Mouse (Mus musculus) lung, embryonic 15.5 days (tissue): Measurements from ENCODE around the gene Cblb. TPM values are rescaled to one million over a fixed set of nuclear protein-coding genes. Genes with fewer than 3 reads are reported as not detected.

Experiments used
- ATAC-seq: fragments of 200-750 bp; cut with Nextera tagmentation; 2 replicates; pipeline ENCODE4 v1.8.0; 2017; ENCODE audit warnings: moderate number of reproducible peaks, borderline replicate concordance; ENCODE audit not compliant: low FRiP score, low TSS enrichment; ENCODE audit errors: extremely low read depth
- H3K27ac ChIP-seq: fragments of 300-500 bp; sonication (generic); 2 replicates; pipeline ENCODE4 v1.5.1; 2015; ENCODE audit warnings: moderate library complexity, mild to moderate bottlenecking, inconsistent platforms
- H3K27me3 ChIP-seq: fragments of 300-500 bp; sonication (generic); 2 replicates; pipeline ENCODE4 v1.6.1; 2015; ENCODE audit warnings: inconsistent platforms
- H3K36me3 ChIP-seq: fragments of 300-500 bp; sonication (generic); 2 replicates; pipeline ENCODE4 v1.6.1; 2015; ENCODE audit warnings: inconsistent platforms
- H3K4me1 ChIP-seq: fragments of 300-500 bp; sonication (generic); 2 replicates; pipeline ENCODE4 v1.6.1; 2015; ENCODE audit warnings: inconsistent platforms
- H3K4me2 ChIP-seq: fragments of 300-500 bp; sonication (generic); 2 replicates; pipeline ENCODE4 v1.6.1; 2015; ENCODE audit warnings: inconsistent platforms, mild to moderate bottlenecking, moderate library complexity
- H3K4me3 ChIP-seq: fragments of 300-500 bp; sonication (generic); 2 replicates; pipeline ENCODE4 v1.5.1; 2015; ENCODE audit warnings: mild to moderate bottlenecking, inconsistent platforms
- H3K9ac ChIP-seq: fragments of 300-500 bp; sonication (generic); 2 replicates; pipeline ENCODE4 v1.6.1; 2015; ENCODE audit warnings: inconsistent platforms
- H3K9me3 ChIP-seq: fragments of 300-500 bp; sonication (generic); 2 replicates; pipeline ENCODE4 v1.6.1; 2016; ENCODE audit warnings: inconsistent platforms
- WGBS: fragments of 180-500 bp; shearing (Covaris S2); methylation state at CpG from one replicate; pipeline ENCODE4 v1.1.7; 2015; 5-methylcytosine and 5-hydroxymethylcytosine counted together
- polyA plus RNA-seq: library from polyadenylated mRNA; unstranded; fragments of >200 nt; fragmentation: Nextera tagmentation; extraction: Ambion mirVana; gene quantifications from 2 replicates; pipeline ENCODE4 v1.2.1, GENCODE M21; 2015

Gene Cblb
- polyA plus RNA-seq, 1 experiment from 2014 or later = 14.6 TPM

DNA sequence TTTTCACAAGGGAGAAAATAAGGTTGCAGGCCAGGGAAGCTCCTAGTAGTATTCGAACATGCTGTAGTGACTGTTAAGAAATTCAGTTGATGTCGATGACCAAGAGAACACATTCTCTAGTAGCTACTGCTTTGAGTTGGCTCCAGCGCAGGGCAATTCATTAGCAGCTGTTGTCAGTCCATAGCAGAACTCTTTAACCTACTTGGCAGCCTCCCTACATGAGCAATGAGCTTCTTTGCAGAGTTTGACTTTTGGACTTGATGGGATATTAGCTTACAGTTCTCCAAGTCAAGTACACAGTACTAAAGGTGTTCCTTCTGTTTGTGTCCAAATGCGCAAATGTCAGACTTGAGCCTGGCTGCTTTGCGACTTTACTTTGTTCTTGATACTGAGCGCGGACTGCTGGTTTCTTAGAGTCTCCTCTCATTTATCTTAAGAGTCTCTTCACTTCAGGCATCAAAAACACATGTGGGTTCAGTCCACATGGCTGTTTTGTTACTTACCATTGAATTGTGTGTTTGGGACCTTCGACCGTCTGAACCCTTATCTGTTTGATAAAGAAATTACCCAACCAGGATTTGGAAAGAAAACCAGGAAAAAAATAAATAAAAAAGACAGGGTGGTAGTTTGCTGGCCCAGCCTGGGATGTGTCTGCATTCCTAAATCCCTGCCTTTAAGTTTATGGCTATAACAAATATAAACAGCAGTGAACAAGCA lies 47.9 kb downstream of the Cblb start:
- peaks cover 28% of the 10 kb centered on the region for H3K4me1 ChIP-seq
- no peaks in the 10 kb centered on the region for H3K27me3 ChIP-seq
- no peak overlapping the region for H3K4me3 ChIP-seq
- H3K9ac ChIP-seq = no peak overlapping the region
- H3K4me2 ChIP-seq = no peak overlapping the region
- H3K27ac ChIP-seq = no peak overlapping the region
- no peaks in the 10 kb centered on the region for H3K9me3 ChIP-seq
- peak; percentile 75; the same call in 1 of the 2 replicates for ATAC-seq
- no peaks in the 10 kb centered on the region for H3K36me3 ChIP-seq
- 38% methylated on average over 9 of the region's 9 CpGs for WGBS

DNA sequence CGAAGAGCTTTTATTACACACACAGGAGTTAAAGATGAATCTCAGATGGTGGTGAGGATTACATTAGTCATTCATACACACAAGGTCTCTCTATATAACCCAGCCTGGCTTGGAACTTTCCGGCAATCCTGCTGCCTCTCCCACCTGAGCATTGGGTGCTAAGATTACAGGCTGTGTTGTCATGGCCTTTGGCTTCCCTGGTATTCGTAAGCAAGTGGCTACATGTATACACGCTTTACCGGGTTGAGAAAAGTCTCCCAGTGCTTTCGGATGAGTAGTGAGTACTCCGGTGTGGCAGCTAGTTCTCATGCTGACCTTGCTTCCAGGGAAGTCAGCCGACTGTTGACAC lies 48.4 kb downstream of the Cblb start:
- no peaks in the 10 kb centered on the region for H3K9me3 ChIP-seq
- H3K4me3 ChIP-seq = no peak overlapping the region
- no peak overlapping the region for H3K27ac ChIP-seq
- WGBS = 79% methylated on average over 8 of the region's 8 CpGs
- H3K4me2 ChIP-seq = no peak overlapping the region
- no peak overlapping the region for H3K9ac ChIP-seq
- no peak for ATAC-seq
- no peaks in the 10 kb centered on the region for H3K36me3 ChIP-seq
- peaks cover 28% of the 10 kb centered on the region for H3K4me1 ChIP-seq
- no peaks in the 10 kb centered on the region for H3K27me3 ChIP-seq

DNA sequence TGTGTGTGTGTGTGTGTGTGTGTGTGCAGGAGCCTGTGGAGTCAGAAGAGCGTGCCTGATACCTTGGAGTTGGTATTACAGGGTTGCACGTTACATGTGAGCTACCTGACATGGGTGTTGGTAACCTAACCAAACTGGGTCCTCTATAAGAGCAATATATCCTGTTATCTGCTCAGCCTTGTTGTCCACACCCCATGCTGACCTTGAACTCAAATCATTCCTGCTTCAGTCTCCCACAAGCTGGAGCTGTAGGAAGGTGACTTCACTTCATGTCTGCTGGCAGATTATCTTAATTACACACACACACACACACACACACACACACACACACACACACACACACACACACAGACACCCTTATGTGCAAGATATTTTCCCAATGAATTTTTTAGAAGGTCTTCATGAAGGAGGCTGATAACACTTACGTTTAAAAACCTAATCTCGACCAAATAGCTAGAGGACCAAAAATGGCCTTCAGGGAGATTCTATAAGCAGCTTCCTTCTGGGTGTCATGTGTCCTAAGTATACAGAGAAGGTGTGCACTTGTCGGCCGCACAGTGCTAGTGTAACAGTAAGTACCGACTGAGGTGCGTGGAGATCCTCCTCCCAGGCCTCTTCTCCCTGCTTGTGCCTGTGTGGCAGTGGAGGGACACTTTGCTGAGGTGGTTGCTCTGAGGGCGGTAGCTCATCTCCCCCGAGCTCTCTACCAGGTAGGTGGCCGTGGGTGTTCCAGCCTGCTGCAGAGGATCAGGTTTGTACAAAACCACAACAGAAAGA lies 49.8 kb downstream of the Cblb start:
- Histone ChIP-seq H3K4me3 (no peak overlapping the region), H3K9ac (no peak overlapping the region), H3K27me3 (no peaks in the 10 kb centered on the region)

DNA sequence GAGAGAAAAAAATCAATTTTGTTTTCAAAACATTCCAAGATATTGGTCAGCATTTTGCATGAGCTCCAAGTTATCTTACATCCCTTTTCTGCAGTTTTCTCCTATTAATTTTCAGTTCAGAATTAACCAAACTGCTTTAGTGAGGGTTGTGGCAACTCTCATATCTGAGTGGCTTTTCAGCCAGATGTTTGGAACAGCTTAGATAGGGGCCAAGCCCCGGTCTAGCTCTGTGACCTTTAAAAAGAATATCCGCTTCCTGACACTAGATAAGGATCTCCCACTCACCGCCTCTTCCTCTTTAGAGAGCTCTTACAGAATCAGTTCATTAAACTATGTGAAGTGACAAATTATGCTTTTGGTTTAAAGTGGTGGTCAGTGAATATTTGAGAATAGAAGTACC lies 50.7 kb downstream of the Cblb start:
- H3K9ac ChIP-seq = no peak overlapping the region
- H3K4me2 ChIP-seq = no peak overlapping the region
- H3K36me3 ChIP-seq = no peaks in the 10 kb centered on the region
- H3K4me3 ChIP-seq = no peak overlapping the region
- H3K4me1 ChIP-seq = peaks cover 28% of the 10 kb centered on the region
- H3K27me3 ChIP-seq = no peaks in the 10 kb centered on the region
- 27% methylated on average over 3 of the region's 3 CpGs for WGBS
- no peaks in the 10 kb centered on the region for H3K9me3 ChIP-seq
- H3K27ac ChIP-seq = no peak overlapping the region
- no peak for ATAC-seq

More for the DNA sequence above, 49.8 kb downstream of the Cblb start:
- Histone ChIP-seq H3K36me3 (no peaks in the 10 kb centered on the region), H3K27ac (no peak overlapping the region), H3K4me1 (peaks cover 28% of the 10 kb centered on the region), H3K9me3 (no peaks in the 10 kb centered on the region), H3K4me2 (no peak overlapping the region)
- 68% methylated on average over 11 of the region's 11 CpGs for WGBS
- no peak for ATAC-seq

DNA sequence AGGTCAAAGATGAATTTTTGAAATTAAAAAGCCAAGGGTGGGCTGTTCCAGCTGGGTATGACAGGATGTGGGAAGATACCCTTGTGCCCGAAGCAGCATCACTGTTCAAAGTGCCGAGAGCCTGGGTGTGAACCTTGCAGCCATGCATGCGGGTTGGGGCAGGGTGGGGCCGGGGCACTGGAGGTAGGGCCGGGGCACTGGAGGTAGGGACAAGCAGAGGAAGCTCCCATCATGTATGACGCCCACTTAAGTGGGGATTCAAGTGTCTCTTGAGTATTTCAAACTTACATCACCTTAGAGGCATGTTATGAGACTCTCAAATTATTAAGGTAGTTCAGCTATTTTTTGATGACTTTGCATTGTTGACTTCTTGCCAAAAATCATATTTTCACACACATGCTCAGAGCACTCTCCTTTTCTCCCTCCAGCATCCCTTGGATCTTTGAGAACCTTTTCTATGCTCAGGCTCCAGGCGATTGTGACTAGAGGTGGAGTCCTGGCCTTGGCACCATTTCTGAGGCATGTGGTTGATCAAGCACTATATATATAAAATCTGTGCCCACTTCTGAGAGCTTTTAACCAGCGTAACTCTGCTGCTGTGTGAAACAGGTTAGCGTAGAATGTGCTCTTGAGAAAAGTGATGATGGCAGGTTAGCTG lies 55.9 kb downstream of the Cblb start:
- Histone ChIP-seq H3K27ac (no peak overlapping the region), H3K27me3 (no peaks in the 10 kb centered on the region), H3K9ac (no peak overlapping the region), H3K4me2 (no peak overlapping the region), H3K36me3 (peaks cover 7% of the 10 kb centered on the region), H3K9me3 (no peaks in the 10 kb centered on the region), H3K4me1 (peaks cover 6% of the 10 kb centered on the region; the same call in 1 of the 2 replicates), H3K4me3 (no peak overlapping the region)
- ATAC-seq = peak; percentile 72
- WGBS = 63% methylated on average over 9 of the region's 9 CpGs

DNA sequence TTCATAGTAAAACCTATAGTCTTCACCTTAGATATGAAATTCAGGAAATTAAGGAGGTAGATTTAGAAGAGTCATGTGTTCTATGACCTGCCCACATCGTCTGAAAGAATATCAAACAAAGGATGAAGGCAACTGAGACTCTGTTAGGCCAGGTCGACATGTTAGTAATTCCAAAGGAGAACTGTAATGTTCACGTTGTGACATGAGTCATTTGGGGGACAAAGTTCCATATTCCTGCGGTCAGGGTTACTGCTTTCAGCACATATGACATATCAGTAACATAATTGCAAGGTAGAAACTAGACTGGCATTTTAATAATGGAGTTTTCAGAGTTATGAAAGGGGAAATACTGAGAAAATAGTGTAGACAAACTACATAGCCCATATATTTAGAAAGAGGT lies 58.3 kb downstream of the Cblb start:
- Histone ChIP-seq H3K27me3 (no peaks in the 10 kb centered on the region), H3K36me3 (peaks cover 7% of the 10 kb centered on the region), H3K4me2 (no peak overlapping the region), H3K9ac (no peak overlapping the region), H3K9me3 (no peaks in the 10 kb centered on the region), H3K4me1 (peaks cover 13% of the 10 kb centered on the region), H3K27ac (no peak overlapping the region), H3K4me3 (no peak overlapping the region)
- 71% methylated on average over 4 of the region's 4 CpGs for WGBS
- ATAC-seq = no peak

DNA sequence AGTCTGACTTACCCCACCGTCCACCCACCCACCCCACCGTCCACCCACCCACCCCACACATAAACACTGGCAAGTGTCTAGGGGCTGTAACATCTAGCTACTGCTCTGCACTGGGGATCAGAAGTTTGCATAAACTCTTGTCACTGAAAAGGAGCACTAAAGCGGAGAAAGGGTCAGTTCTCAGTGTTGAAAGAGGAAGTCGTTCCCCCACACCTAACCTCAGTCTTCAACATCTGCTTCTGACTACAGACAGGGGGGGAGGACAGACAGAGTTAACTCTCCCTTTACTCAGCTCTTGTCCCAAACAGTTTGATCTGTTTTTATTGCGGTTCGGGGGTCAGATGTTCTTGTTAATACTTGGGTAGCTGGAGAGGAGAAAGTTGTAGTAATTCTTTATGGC lies 59.9 kb downstream of the Cblb start:
- no peaks in the 10 kb centered on the region for H3K27me3 ChIP-seq
- 36% methylated on average over 6 of the region's 6 CpGs for WGBS
- ATAC-seq = no peak
- H3K4me1 ChIP-seq = peaks cover 13% of the 10 kb centered on the region
- no peak overlapping the region for H3K27ac ChIP-seq
- H3K4me3 ChIP-seq = no peak overlapping the region
- no peak overlapping the region for H3K4me2 ChIP-seq
- no peak overlapping the region for H3K9ac ChIP-seq
- peaks cover 7% of the 10 kb centered on the region for H3K36me3 ChIP-seq
- H3K9me3 ChIP-seq = no peaks in the 10 kb centered on the region

DNA sequence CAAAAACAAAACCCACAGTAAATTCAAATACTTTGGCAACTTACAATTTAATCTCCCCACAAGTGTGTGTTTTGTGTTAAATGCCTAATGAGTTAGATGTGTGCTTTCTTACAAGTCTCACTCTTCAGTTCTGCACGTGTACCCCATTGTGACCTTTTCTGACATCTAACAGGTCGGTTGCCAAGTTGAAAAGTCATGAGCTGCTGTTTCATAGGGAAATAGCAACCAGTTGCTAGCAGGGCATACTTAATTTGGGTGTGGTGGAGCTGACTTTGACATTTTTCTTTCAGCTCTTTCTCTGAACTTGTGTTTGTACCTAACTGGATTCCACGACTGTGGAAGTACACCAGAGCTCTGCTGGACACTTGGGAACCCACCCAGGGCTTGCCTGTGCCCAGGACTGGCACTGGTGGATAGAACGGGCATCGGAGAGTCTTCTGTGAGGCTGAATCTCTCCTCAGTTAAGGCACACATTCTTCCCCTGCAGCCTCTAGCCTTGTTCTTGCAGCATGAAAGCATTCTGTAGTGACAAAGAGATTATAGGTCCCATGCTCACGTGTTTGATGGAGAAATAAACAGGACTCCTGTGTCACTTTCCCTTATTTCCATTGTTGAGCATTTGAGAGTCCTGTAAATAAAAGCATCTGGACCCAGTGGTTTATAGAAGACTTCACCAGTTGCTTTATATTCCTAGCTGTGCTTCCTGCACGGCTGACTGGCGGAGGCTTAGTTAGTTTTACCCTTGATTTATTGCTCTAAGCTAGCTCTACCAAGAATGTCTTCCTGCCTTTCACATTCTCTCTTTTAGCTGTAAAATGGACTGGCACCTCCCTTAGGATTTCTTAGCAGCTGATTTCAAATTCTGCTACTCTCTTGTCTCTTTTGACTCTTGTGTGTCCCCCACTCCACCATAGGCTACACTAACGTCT lies 62.6 kb downstream of the Cblb start:
- Histone ChIP-seq H3K36me3 (peaks cover 7% of the 10 kb centered on the region), H3K27me3 (no peaks in the 10 kb centered on the region), H3K9ac (no peak overlapping the region), H3K9me3 (no peaks in the 10 kb centered on the region), H3K4me2 (no peak overlapping the region), H3K4me1 (peaks cover 9% of the 10 kb centered on the region), H3K27ac (no peak overlapping the region), H3K4me3 (no peak overlapping the region)
- 61% methylated on average over 9 of the region's 9 CpGs for WGBS
- ATAC-seq = no peak

DNA sequence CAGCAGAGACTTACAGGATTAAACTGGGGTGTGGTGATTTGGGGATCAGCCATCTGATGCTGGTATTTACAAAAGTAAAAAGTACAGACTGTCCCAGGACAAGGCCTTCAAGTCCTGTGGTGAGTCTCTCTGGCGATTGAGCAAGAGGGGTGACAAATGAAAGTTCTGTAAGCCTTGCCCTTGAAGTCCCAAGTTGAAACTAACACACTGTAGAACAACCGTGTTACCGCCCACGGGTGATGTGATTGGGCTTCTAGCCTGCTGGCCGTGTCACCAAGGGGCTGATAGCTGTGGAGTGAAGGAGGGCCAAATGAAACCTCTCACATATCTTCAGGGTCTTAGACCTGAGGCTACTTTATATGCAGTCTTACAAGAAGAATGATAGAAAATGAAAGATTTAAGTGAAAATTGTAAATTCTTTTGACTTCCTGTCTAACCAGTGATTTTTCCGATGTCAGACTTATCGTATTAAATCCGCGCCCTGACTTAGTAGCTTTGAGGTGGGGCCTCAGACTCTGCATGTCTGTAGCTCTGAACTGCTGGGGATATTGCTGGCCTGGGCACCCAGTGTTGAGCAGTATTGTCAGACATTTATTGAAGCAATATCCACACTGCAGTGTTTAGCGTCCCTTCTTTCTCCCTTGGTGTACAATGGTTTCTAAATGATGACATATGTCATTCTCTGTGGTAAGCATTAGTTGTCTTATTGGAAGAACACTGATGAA lies 63.9 kb downstream of the Cblb start:
- H3K27ac ChIP-seq = no peak overlapping the region
- H3K9me3 ChIP-seq = no peaks in the 10 kb centered on the region
- no peak overlapping the region for H3K4me3 ChIP-seq
- no peak overlapping the region for H3K9ac ChIP-seq
- H3K27me3 ChIP-seq = no peaks in the 10 kb centered on the region
- H3K36me3 ChIP-seq = peaks cover 5% of the 10 kb centered on the region
- H3K4me1 ChIP-seq = peaks cover 12% of the 10 kb centered on the region
- H3K4me2 ChIP-seq = no peak overlapping the region
- 87% methylated on average over 10 of the region's 10 CpGs for WGBS
- ATAC-seq = no peak

DNA sequence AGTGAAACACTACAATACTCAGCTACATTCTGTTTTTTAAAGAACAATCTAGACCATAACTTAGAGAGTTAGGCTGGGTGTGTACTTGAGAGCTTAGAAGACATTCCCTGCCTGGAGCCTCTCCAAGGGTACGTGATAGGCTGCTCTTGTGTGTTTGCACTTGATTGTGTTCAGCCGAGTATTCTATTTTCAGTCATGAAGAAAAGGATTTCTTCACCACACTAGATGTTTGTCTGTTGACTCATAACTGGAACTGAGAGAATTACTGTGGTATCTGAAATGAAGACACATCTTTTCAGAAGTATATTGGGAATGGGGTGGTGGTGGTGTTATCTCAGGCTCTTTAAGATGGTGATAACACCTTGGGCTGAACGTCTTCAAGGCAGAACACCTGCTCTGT lies 64.6 kb downstream of the Cblb start:
- no peak for ATAC-seq

DNA sequence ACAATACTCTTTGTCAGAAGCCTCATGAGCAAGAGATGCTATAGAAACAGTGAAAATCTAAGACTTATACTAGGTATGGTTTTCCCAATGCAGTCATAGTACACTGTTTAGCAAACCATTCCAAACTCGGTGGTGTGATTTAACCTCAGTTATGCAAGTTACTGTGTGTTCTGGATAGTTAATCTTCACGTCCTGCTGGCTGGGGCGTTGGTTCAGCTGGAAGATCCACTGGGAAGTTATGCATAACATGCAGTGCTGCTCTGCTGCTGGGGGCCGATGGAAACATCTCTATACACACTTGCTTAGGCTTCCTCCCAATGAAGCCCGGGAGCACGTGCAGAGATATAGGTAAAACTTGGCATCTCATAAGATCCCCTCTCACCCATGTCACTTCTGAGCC lies 69.4 kb downstream of the Cblb start:
- H3K36me3 ChIP-seq = 0 out of 2 replicates have a peak, but pooled peaks cover 4% of the 10 kb centered on the region
- H3K4me2 ChIP-seq = no peak overlapping the region
- H3K27me3 ChIP-seq = no peaks in the 10 kb centered on the region
- H3K4me1 ChIP-seq = 0 out of 2 replicates have a peak, but pooled peaks cover 4% of the 10 kb centered on the region
- H3K4me3 ChIP-seq = no peak overlapping the region
- ATAC-seq = no peak
- WGBS = 81% methylated on average over 6 of the region's 6 CpGs
- no peak overlapping the region for H3K9ac ChIP-seq
- H3K27ac ChIP-seq = no peak overlapping the region
- H3K9me3 ChIP-seq = no peaks in the 10 kb centered on the region

More for the DNA sequence above, 64.6 kb downstream of the Cblb start:
- H3K27me3 ChIP-seq = no peaks in the 10 kb centered on the region
- WGBS = 59% methylated on average over 3 of the region's 3 CpGs
- H3K9ac ChIP-seq = no peak overlapping the region
- peaks cover 13% of the 10 kb centered on the region for H3K4me1 ChIP-seq
- no peak overlapping the region for H3K4me2 ChIP-seq
- H3K9me3 ChIP-seq = no peaks in the 10 kb centered on the region
- H3K36me3 ChIP-seq = no peaks in the 10 kb centered on the region
- H3K27ac ChIP-seq = no peak overlapping the region
- no peak overlapping the region for H3K4me3 ChIP-seq
